Comparison of ENCODE assay signal across 8 mouse cellular contexts in the genomic region with DNA sequence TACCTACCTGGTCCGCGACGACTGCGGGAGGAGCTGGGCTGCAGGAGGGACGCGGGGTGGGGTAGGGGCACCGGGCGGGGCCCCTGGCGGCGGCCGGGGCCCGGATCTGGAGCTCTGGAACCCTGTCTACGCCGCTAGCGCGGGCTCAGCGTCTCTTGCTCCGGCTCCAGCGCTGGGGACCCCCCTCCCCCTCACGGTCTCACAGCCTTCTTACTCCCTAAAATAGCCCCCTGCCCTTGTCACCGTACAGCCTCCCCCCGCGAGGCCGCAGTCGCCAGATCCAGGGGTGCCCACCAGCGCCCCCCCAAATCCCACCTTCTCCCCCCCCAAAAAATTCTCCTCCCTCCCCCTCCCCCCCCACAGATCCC. TPM values are rescaled to one million over a fixed set of nuclear protein-coding genes. Genes with fewer than 3 reads are reported as not detected.
A peak's percentile ranks its signal among the peaks of the same experiment; 100 is the strongest.
DNase-seq lines count a peak whose midpoint lies in the region; ATAC-seq lines count a peak whose summit lies in the region.

Ppfia3 (minus strand) TSS at position 368 of the 368 bp plus-strand sequence.

- H3K9ac ChIP-seq in embryonic facial prominence, embryonic 12.5 days, result peak within 1 kb of the TSS; percentile 64
- peak within 1 kb of the TSS; percentile 58 for H3K9ac ChIP-seq in intestine, embryonic 15.5 days
- H3K9ac ChIP-seq in midbrain, embryonic 11.5 days (ENCODE audit: low read length), result peak within 1 kb of the TSS; percentile 86

- ATAC-seq in embryonic facial prominence, embryonic 12.5 days (ENCODE audit: insufficient number of reproducible peaks, insufficient read depth, low FRiP score, low TSS enrichment), result no peak
- ATAC-seq in intestine, embryonic 15.5 days, result peak; percentile 11; the same call in 1 of the 2 replicates
- peak; percentile 47 for ATAC-seq in midbrain, embryonic 11.5 days (ENCODE audit: low FRiP score)

- DNase-seq in layer of hippocampus, adult 8-10 months (ENCODE audit: low spot score in 2 of 2), result no peak
- no peak for DNase-seq in layer of hippocampus, adult 9-10 months (ENCODE audit: low spot score)
- DNase-seq in midbrain, embryonic 11.5 days (ENCODE audit: low spot score, missing footprints), result no peak
- DNase-seq in right cerebral cortex, postnatal 4 days, result no peak
- DNase-seq in embryo, embryonic 10 days (ENCODE audit: low spot score), result no peak
- DNase-seq in cerebellum, adult 11 months, result no peak

- H3K27me3 ChIP-seq in embryonic facial prominence, embryonic 12.5 days, result peaks cover 72% of the 10 kb centered on the region
- peaks cover 35% of the 10 kb centered on the region for H3K27me3 ChIP-seq in intestine, embryonic 15.5 days (replicated peaks)
- peaks cover 44% of the 10 kb centered on the region for H3K27me3 ChIP-seq in midbrain, embryonic 11.5 days (ENCODE audit: control insufficient read depth, insufficient read depth, low read length)

- H3K27ac ChIP-seq in embryonic facial prominence, embryonic 12.5 days, result no peak within 1 kb of the TSS
- H3K27ac ChIP-seq in intestine, embryonic 15.5 days, result peak within 1 kb of the TSS; percentile 57; the same call in 1 of the 2 replicates
- peak within 1 kb of the TSS; percentile 44; the same call in 1 of the 2 replicates for H3K27ac ChIP-seq in midbrain, embryonic 11.5 days (ENCODE audit: low read depth, low read length)

- H3K4me1 ChIP-seq in embryonic facial prominence, embryonic 12.5 days, result peaks cover 30% of the 10 kb centered on the region
- H3K4me1 ChIP-seq in intestine, embryonic 15.5 days (replicated peaks), result peaks cover 33% of the 10 kb centered on the region
- peaks cover 28% of the 10 kb centered on the region for H3K4me1 ChIP-seq in midbrain, embryonic 11.5 days (ENCODE audit: control insufficient read depth, insufficient read depth, low read length)

- 2% methylated on average over 23 of the region's 26 CpGs for WGBS in embryonic facial prominence, embryonic 12.5 days
- under 1% methylated on average over 25 of the region's 26 CpGs for WGBS in intestine, embryonic 15.5 days
- 0% methylated on average over 24 of the region's 26 CpGs for WGBS in midbrain, embryonic 11.5 days

- no peaks in the 10 kb centered on the region for H3K9me3 ChIP-seq in embryonic facial prominence, embryonic 12.5 days
- no peaks in the 10 kb centered on the region for H3K9me3 ChIP-seq in intestine, embryonic 15.5 days
- no peaks in the 10 kb centered on the region for H3K9me3 ChIP-seq in midbrain, embryonic 11.5 days (ENCODE audit: control insufficient read depth, low read length)

- peak within 1 kb of the TSS; percentile 76 for H3K4me2 ChIP-seq in embryonic facial prominence, embryonic 12.5 days (replicated peaks)
- H3K4me2 ChIP-seq in intestine, embryonic 15.5 days (replicated peaks), result peak within 1 kb of the TSS; percentile 99
- peak within 1 kb of the TSS; percentile 88 for H3K4me2 ChIP-seq in midbrain, embryonic 11.5 days

- no peaks in the 10 kb centered on the region for H3K36me3 ChIP-seq in embryonic facial prominence, embryonic 12.5 days
- H3K36me3 ChIP-seq in intestine, embryonic 15.5 days, result no peaks in the 10 kb centered on the region
- no peaks in the 10 kb centered on the region for H3K36me3 ChIP-seq in midbrain, embryonic 11.5 days (ENCODE audit: control insufficient read depth, insufficient read depth, low read length)

- peak within 1 kb of the TSS; percentile 56 for H3K4me3 ChIP-seq in embryonic facial prominence, embryonic 12.5 days
- peak within 1 kb of the TSS; percentile 59 for H3K4me3 ChIP-seq in intestine, embryonic 15.5 days (replicated peaks)
- peak within 1 kb of the TSS; percentile 78 for H3K4me3 ChIP-seq in midbrain, embryonic 11.5 days (ENCODE audit: low read depth, low read length)

RNA-seq across cellular contexts. Expression of gene Ppfia3, which starts in this region (rescaled TPM):
- total RNA-seq in layer of hippocampus, adult 8-10 months (2022), result 100 to 1,000 TPM; 123 to 143 (median 133) TPM
- 8.8 and 9.2 TPM in 2 replicates for polyA plus RNA-seq in embryonic facial prominence, embryonic 12.5 days (2016; fragmentation: Nextera tagmentation; extraction: Ambion mirVana)
- 5.6 and 6.9 TPM in 2 replicates for polyA plus RNA-seq in intestine, embryonic 15.5 days (2015; fragmentation: Nextera tagmentation; extraction: Ambion mirVana)
- 7.7 and 8.1 TPM in 2 replicates for polyA plus RNA-seq in midbrain, embryonic 11.5 days (2014; fragmentation: Nextera tagmentation; extraction: Ambion mirVana)
